Mouse (Mus musculus): ENCODE data around the gene Sept9.

DNA sequence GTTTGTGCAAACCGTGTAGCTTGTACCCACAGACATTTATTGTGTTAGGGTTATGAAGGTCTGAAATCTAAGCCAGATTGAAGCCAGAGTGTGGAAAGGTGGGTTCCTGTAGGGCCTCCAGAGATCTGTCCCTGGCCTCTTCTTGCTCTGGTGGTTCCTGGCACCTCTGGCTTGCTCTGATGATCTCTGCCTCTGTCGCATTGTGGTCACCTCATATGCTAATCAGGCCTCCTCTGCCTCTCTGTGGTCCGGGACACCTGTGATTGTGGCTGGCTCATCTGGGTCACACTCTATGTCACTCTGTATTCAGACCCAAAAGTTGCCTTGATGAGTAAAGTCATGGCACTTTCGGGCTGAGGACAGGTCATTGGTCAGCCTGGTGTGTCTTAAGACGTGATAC lies 128.2 kb downstream of the Sept9 start:
- no peak for TF ChIP-seq CTCF (IDR thresholded peaks at IDR 0.05; ENCODE audit: low read depth)
- no peak for TF ChIP-seq EP300 (IDR thresholded peaks at IDR 0.05; ENCODE audit: low read depth)
